Mouse (Mus musculus) liver, adult 2 months (tissue): ENCODE data around the gene Zbtb8a. TPM values are rescaled to one million over a fixed set of nuclear protein-coding genes. Genes with fewer than 3 reads are reported as not detected.

Source experiments
- DNase-seq: peaks from one replicate; pipeline ENCODE4 v3.0.0-alpha.2; 2011; ENCODE audit warnings: low read depth, low spot score; ENCODE audit errors: extremely low read depth
- H3K27ac ChIP-seq: fragments of 200-500 bp; replicated peaks from 2 replicates; pipeline ENCODE4 v1.5.1; 2012; ENCODE audit warnings: low read depth, mild to moderate bottlenecking, control low read depth, inconsistent platforms, low read length; ENCODE audit not compliant: insufficient read depth
- H3K27me3 ChIP-seq: fragments of 200-500 bp; 2 replicates; pipeline ENCODE4 v1.6.1; 2012; ENCODE audit warnings: mild to moderate bottlenecking, moderate library complexity, low read length, inconsistent platforms; ENCODE audit not compliant: control insufficient read depth, insufficient read depth
- H3K36me3 ChIP-seq: fragments of 200-500 bp; 2 replicates; pipeline ENCODE4 v1.6.1; 2012; ENCODE audit warnings: low read length, inconsistent platforms; ENCODE audit not compliant: control insufficient read depth, insufficient read depth
- H3K4me1 ChIP-seq: fragments of 200-500 bp; 2 replicates; pipeline ENCODE4 v1.6.1; 2011; ENCODE audit warnings: low read length; ENCODE audit not compliant: control insufficient read depth, insufficient read depth
- H3K4me3 ChIP-seq: fragments of 200-500 bp; 2 replicates; pipeline ENCODE4 v1.5.1; 2011; ENCODE audit warnings: low read depth, mild to moderate bottlenecking, control low read depth, low read length, moderate library complexity; ENCODE audit not compliant: insufficient read depth
- H3K79me2 ChIP-seq: fragments of 200-500 bp; 2 replicates; pipeline ENCODE4 v1.6.1; 2012; ENCODE audit warnings: inconsistent platforms, mild to moderate bottlenecking, low read length, moderate library complexity; ENCODE audit not compliant: control insufficient read depth, insufficient read depth
- H3K9ac ChIP-seq: fragments of 200-500 bp; 2 replicates; pipeline ENCODE4 v1.6.1; 2012; ENCODE audit warnings: low read depth, mild to moderate bottlenecking, control low read depth, inconsistent platforms, low read length
- CTCF ChIP-seq: fragments of 200-500 bp; IDR thresholded peaks from 2 replicates; pipeline ENCODE4 v1.5.1; 2011; ENCODE audit warnings: low read depth, low read length, control low read depth
- POLR2A ChIP-seq: fragments of 200-500 bp; IDR thresholded peaks from 2 replicates; pipeline ENCODE4 v1.6.1; 2011; ENCODE audit warnings: low read length, control low read depth; ENCODE audit not compliant: insufficient read depth; ENCODE audit errors: extremely low read depth
- WGBS: fragments of 180-500 bp; shearing (Covaris S2); methylation state at CpG from one replicate; pipeline ENCODE4 v1.1.7; 2018; 5-methylcytosine and 5-hydroxymethylcytosine counted together
- polyA plus RNA-seq: library from polyadenylated mRNA; depleted of rRNA; stranded (reverse); fragments of >200 nt; gene quantifications from 2 replicates; pipeline ENCODE4 v1.2.3, GENCODE M21; 2012
- total RNA-seq: library from RNA; depleted of rRNA; stranded (reverse); fragments of >200 nt; gene quantifications from 2 replicates; pipeline ENCODE4 v1.2.3, GENCODE M21; 2014

The Zbtb8a gene
- total and polyA plus RNA-seq, 2 experiments: 1.3 to 1.7 TPM

DNA sequence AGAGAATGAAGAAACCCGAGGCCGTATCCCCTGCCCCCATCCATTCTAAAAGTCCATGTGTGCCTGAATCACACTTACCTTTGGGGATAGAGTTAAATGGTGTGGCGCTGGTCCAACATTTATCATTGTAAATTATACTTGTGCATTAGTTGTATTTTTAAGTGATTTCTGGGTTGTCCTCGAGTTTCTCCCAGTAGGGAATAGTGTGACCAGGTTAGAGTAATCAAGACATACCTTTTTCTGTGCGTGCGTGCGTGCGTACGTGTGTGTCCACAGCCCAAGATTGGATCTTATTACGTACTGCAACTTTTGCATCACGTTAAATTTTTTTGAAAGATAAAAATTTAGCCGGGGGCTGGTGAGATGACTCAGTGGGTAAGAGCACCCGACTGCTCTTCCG lies 41.6 kb downstream of the Zbtb8a start:
- peak overlapping the region; percentile 64 for H3K4me3 ChIP-seq
- peak overlapping the region; percentile 51 for H3K9ac ChIP-seq
- 38% methylated on average over 14 of the region's 14 CpGs for WGBS
- H3K79me2 ChIP-seq: peaks cover 21% of the 10 kb centered on the region; the same call in 1 of the 2 replicates
- DNase-seq: no peak
- peaks cover 23% of the 10 kb centered on the region for H3K4me1 ChIP-seq
- peaks cover 9% of the 10 kb centered on the region for H3K36me3 ChIP-seq
- H3K27ac ChIP-seq: peak overlapping the region; percentile 55
- no peaks in the 10 kb centered on the region for H3K27me3 ChIP-seq
- TF ChIP-seq POLR2A (no peak), CTCF (no peak)

DNA sequence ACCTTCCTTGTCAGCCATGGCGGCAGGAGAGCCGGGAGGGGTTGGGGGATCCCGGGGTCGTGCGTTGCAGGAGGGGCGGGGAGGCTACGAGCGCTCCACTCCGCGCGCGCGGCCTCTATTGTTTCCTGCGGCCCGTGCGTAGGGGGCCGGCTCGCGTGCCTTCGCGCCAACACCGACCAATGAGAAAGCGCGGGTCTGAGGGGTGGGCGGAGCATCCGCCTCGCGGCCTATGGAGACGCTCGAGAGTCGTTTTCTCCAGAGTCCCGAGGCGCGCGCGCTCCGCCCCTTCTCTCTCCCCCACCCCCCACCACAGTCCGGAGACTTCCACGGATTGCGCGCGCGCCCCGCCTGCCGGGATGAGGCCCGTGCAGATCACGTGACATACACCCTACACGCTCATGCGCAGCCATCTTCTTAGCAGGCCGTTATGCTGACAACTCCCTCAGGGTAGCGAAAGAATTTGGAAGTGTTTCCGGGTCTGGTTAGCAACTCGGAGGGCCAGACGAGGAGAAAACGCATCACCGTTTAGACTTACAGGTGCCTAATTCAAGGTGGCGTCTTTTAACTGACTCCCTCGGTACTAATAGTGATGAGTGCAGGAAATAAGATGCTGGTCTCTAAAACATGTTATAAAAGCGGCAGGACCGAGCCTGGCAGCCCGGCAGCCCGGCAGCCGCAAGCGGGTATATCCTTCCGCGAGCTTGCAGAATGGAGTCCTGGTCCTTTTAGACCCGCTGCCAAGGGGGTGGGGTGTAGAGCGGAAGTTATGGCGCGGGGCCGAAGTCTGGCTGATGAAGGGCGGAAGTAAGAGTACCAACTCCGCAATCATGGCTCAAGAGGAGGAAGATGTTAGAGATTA lies 42.5 kb downstream of the Zbtb8a start, which contains the start of the genes Rbbp4 and Zbtb8os:
Gene Rbbp4 (minus strand): TSS at position 155 of the 859 bp plus-strand sequence.
Gene Zbtb8os (plus strand): TSS at position 480 of the 859 bp plus-strand sequence.
- H3K27me3 ChIP-seq: no peaks in the 10 kb centered on the region
- peaks cover 24% of the 10 kb centered on the region for H3K4me1 ChIP-seq
- peaks cover 29% of the 10 kb centered on the region for H3K79me2 ChIP-seq
- H3K4me3 ChIP-seq: peak within 1 kb of the TSS; percentile 82
- peak within 1 kb of the TSS; percentile 93 for H3K9ac ChIP-seq
- peaks cover 7% of the 10 kb centered on the region; the same call in 1 of the 2 replicates for H3K36me3 ChIP-seq
- DNase-seq: peak; percentile 91
- TF ChIP-seq CTCF (no peak), POLR2A (peak; percentile 86)
- WGBS: under 1% methylated on average over 73 of the region's 73 CpGs
- H3K27ac ChIP-seq: peak within 1 kb of the TSS; percentile 94

DNA sequence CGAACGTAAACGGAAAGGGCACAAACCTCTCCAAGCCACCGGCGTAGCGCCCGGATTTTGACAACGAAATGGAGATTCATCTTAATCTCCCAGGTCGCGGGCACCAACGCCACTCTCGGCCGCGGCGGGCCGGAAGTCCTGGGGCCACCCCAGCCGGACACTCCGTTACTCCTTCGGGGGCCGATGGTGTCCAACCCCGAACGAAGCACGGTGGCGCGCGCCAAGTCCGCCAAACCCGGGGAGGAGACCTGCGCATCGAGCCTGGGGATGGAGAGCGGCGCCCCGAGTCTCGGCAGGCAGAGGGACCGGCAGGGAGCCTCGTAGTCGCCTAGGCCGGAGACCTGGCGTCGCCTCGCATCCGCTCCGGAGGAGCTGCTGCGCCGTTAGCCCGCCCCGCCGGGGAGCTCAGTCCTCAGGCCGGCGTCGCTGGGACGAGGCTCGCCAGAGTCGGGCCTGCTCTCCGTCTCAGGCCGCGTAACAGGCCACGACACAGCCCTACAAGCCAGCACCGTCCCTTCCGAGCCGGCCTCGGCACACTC lies 43.2 kb downstream of the Zbtb8a start:
- H3K4me1 ChIP-seq: peaks cover 25% of the 10 kb centered on the region
- DNase-seq: no peak
- under 1% methylated on average over 62 of the region's 62 CpGs for WGBS
- H3K27me3 ChIP-seq: no peaks in the 10 kb centered on the region
- TF ChIP-seq POLR2A (no peak), CTCF (no peak)
- H3K36me3 ChIP-seq: peaks cover 7% of the 10 kb centered on the region; the same call in 1 of the 2 replicates
- peaks cover 26% of the 10 kb centered on the region for H3K79me2 ChIP-seq
- peak overlapping the region; percentile 93 for H3K9ac ChIP-seq
- H3K4me3 ChIP-seq: peak overlapping the region; percentile 82
- H3K27ac ChIP-seq: peak overlapping the region; percentile 65

DNA sequence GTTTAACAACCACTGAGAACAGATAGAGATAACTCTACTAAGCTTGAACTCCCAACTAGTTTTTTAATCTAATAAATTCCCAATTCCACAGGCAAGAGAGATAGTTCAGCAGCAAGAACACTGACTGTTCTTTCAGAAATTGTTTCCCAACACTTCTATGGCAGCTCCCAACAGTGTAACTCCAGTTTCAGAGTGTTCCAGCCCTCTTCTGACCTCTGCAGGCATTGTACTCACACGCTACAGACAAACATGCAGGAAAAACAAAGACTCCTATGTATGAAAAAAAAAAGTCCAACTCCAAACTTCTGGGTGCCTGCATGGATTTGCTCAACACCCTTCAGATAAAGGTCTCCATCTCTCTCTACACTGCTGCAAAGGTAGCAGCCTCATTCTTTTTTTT lies 45.1 kb downstream of the Zbtb8a start:
- H3K79me2 ChIP-seq: peaks cover 28% of the 10 kb centered on the region
- peak overlapping the region; percentile 44 for H3K27ac ChIP-seq
- no peak overlapping the region for H3K9ac ChIP-seq
- 2% methylated on average over 1 of the region's 1 CpGs for WGBS
- H3K4me3 ChIP-seq: peak overlapping the region; percentile 20; the same call in 1 of the 2 replicates
- DNase-seq: peak; percentile 70
- H3K4me1 ChIP-seq: peaks cover 25% of the 10 kb centered on the region
- H3K36me3 ChIP-seq: peaks cover 18% of the 10 kb centered on the region
- no peaks in the 10 kb centered on the region for H3K27me3 ChIP-seq
- TF ChIP-seq CTCF: no peak

DNA sequence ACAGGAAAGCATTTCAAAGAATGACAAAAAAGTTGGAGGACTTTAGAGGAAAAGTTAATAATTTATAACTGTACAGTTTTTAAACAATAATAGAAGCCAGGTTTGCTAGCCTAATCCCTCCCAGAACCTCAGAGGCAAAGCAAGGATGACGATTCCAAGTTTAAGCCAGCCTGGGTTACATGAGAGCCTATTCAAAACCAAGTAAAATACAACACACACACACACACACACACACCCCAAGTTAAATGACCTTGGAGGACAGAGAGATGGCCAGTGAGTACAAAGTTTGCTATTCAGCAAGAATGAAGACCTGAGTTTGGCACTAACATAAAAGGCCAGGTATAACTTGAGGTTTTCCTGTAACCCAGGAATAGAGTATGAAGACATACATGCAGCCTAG lies 51.7 kb downstream of the Zbtb8a start:
- Histone ChIP-seq H3K79me2 (peaks cover 19% of the 10 kb centered on the region), H3K27me3 (no peaks in the 10 kb centered on the region), H3K4me3 (no peak overlapping the region), H3K36me3 (peaks cover 35% of the 10 kb centered on the region), H3K4me1 (peaks cover 26% of the 10 kb centered on the region), H3K9ac (peak overlapping the region; percentile 21), H3K27ac (peak overlapping the region; percentile 90)
- DNase-seq: peak; percentile 83
- no peak for TF ChIP-seq POLR2A
- no peak for TF ChIP-seq CTCF
- 7% methylated on average over 1 of the region's 1 CpGs for WGBS
